Mouse (Mus musculus): ENCODE measurements around the gene E2f4. TPM values are rescaled to one million over a fixed set of nuclear protein-coding genes. Genes with fewer than 3 reads are reported as not detected.
"Not testable (repeated sequence)": the region's sequence is repeated elsewhere in the genome, so short reads cannot be mapped to it uniquely, and the experiment has no call there.

The E2f4 gene
- polyA plus RNA-seq, 1 experiment from 2014 or later = 34.1 TPM

GRCm38 (mm10) chr8:105278911-105279334 is 18.5 kb upstream of the E2f4 start:
- no peaks in the 10 kb centered on the region for H3K79me2 ChIP-seq (ENCODE audit: inconsistent target)
- H3K36me3 ChIP-seq (ENCODE audit: inconsistent target) = no peaks in the 10 kb centered on the region
- no peak overlapping the region for H3K27ac ChIP-seq
- no peak overlapping the region for H3K4me3 ChIP-seq (ENCODE audit: inconsistent target)
- 4% methylated on average over 26 of the region's 28 CpGs for whole genome bisulfite sequencing (ENCODE audit: missing documents)

DNA sequence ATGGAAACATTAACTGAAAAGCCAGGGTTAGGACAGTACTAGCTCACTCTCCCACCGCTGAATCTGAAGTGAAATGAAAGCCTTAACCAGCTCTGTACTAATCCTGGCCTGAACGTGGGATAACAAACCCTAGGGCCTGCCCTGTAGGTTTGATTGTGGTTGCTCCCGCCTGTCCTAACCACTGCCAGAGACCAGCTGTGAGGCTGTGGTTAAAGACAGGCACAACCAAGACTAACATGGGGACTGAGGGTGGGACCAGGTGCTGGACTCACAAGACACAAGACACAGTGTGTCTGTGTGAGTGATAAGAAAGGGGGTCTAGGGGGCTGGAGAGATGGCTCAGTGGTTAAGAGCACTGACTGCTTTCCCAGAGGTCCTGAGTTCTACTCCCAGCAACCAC is 16.9 kb upstream of the E2f4 start:
- H3K4me3 ChIP-seq (ENCODE audit: inconsistent target) = no peak overlapping the region
- 71% methylated on average over 3 of the region's 3 CpGs for WGBS (ENCODE audit: missing documents)
- no peaks in the 10 kb centered on the region for H3K79me2 ChIP-seq (ENCODE audit: inconsistent target)
- H3K27ac ChIP-seq = no peak overlapping the region
- no peaks in the 10 kb centered on the region for H3K36me3 ChIP-seq (ENCODE audit: inconsistent target)

DNA sequence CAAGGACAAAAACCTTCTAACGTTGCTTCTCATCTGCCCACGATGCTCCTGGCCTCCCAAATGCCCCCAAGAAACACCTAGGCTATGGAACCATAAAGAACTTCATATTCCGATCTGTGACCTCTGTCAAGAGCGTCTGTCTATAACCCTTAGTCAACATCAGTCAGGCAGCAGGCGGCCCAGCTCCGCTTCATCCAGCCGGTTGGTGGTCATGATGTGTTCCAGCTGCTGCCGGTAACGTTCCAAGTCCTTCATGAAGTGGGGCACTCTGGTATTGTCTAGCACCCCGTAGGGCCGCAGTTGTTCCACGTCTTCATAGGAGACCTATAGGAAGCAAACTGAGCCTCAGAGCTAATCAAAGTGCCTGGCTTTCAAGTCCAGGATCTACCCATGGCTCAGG is 15.6 kb upstream of the E2f4 start:
- H3K4me3 ChIP-seq (ENCODE audit: inconsistent target) = no peak overlapping the region
- H3K36me3 ChIP-seq (ENCODE audit: inconsistent target) = no peaks in the 10 kb centered on the region
- H3K27ac ChIP-seq = no peak overlapping the region
- H3K79me2 ChIP-seq (ENCODE audit: inconsistent target) = no peaks in the 10 kb centered on the region
- 96% methylated on average over 12 of the region's 12 CpGs for WGBS (ENCODE audit: missing documents)

- H3K79me2 ChIP-seq (ENCODE audit: inconsistent target) = no peaks in the 10 kb centered on the region
- H3K4me3 ChIP-seq (ENCODE audit: inconsistent target) = no peak overlapping the region
- WGBS (ENCODE audit: missing documents) = 89% methylated on average over 4 of the region's 4 CpGs
- H3K27ac ChIP-seq = no peak overlapping the region
- no peaks in the 10 kb centered on the region for H3K36me3 ChIP-seq (ENCODE audit: inconsistent target)
Observed at GRCm38 (mm10) chr8:105282239-105282638, 15.2 kb upstream of the E2f4 start.

- no peak overlapping the region for H3K27ac ChIP-seq
- no peaks in the 10 kb centered on the region for H3K36me3 ChIP-seq (ENCODE audit: inconsistent target)
- H3K79me2 ChIP-seq (ENCODE audit: inconsistent target) = no peaks in the 10 kb centered on the region
- WGBS (ENCODE audit: missing documents) = 64% methylated on average over 23 of the region's 23 CpGs
- H3K4me3 ChIP-seq (ENCODE audit: inconsistent target) = no peak overlapping the region
Observed at GRCm38 (mm10) chr8:105283074-105283473, 14.4 kb upstream of the E2f4 start.

GRCm38 (mm10) chr8:105285514-105285913 is 11.9 kb upstream of the E2f4 start:
- 91% methylated on average over 12 of the region's 12 CpGs for WGBS (ENCODE audit: missing documents)
- Histone ChIP-seq H3K36me3 (ENCODE audit: inconsistent target) (no peaks in the 10 kb centered on the region), H3K27ac (no peak overlapping the region)

DNA sequence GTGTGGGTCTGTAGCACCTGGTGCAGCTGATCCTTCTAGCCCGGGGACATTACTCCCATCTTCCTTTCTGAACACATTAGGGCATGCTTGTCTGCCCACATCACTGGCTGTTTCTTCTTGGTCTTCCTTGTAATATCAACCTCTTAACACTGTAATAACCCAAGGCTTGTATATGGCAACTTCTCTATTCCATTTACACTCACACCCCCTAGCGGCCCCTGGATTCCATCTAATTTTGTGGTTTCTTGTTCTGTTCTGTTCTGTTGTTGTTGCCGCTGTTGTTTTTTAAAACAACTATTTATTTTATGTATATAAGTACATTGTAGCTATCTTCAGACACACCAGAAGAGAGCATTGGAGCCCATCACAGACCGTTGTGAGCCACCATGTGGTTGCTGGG is 10.6 kb upstream of the E2f4 start:
- Histone ChIP-seq H3K4me3 (ENCODE audit: inconsistent target) (no peak overlapping the region), H3K36me3 (ENCODE audit: inconsistent target) (no peaks in the 10 kb centered on the region), H3K27ac (no peak overlapping the region), H3K79me2 (ENCODE audit: inconsistent target) (no peaks in the 10 kb centered on the region)
- 86% methylated on average over 4 of the region's 4 CpGs for WGBS (ENCODE audit: missing documents)

More at GRCm38 (mm10) chr8:105285514-105285913, 11.9 kb upstream of the E2f4 start:
- Histone ChIP-seq H3K4me3 (ENCODE audit: inconsistent target) (no peak overlapping the region), H3K79me2 (ENCODE audit: inconsistent target) (no peaks in the 10 kb centered on the region)

GRCm38 (mm10) chr8:105288231-105288630 is 9.2 kb upstream of the E2f4 start:
- 88% methylated on average over 5 of the region's 5 CpGs for WGBS (ENCODE audit: missing documents)
- no peak overlapping the region for H3K4me3 ChIP-seq (ENCODE audit: inconsistent target)
- no peak overlapping the region for H3K27ac ChIP-seq
- H3K79me2 ChIP-seq (ENCODE audit: inconsistent target) = no peaks in the 10 kb centered on the region
- H3K36me3 ChIP-seq (ENCODE audit: inconsistent target) = no peaks in the 10 kb centered on the region

DNA sequence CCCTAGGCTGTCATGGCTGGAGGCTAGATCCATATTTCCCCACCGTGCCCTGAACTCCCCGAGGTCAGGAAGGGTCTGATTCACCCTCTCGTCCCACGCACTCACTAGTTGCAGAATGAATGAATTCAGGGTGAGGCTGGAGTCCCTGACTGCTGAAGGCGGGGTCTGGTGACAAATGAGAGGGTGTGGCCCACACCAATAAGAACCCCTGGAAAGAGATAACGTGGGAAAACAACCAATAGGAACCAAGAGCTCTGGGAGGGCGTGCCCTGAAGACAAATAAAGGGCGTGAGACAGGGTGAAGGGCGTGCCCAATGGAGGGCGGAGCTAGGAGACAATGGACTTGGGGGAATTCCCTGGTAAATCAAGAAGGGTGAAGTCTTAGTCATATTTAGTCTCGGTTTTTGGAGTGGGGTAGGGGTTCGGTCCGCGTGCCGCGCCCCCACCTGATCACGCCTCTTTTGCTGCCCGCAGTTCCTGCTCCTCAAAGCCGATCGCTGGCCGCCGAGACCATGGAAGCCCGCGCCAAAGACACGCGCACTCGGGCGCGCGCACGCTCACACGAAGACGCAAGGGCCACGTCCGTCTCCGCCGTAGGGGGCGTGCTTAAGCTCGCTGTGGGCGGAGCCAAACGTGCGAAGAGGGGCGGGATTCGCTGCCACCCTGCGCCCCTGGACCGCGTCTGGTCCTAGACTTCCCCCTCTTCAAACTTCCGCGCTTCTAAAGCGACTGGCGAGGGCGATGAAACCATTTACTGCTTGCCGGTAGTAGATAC is 8.3 kb upstream of the E2f4 start:
- no peaks in the 10 kb centered on the region for H3K79me2 ChIP-seq (ENCODE audit: inconsistent target)
- peak overlapping the region; percentile 32; the same call in 1 of the 2 replicates for H3K27ac ChIP-seq
- H3K36me3 ChIP-seq (ENCODE audit: inconsistent target) = no peaks in the 10 kb centered on the region
- H3K4me3 ChIP-seq (ENCODE audit: inconsistent target) = peak overlapping the region; percentile 43
- WGBS (ENCODE audit: missing documents) = under 1% methylated on average over 53 of the region's 53 CpGs

- Histone ChIP-seq H3K36me3 (ENCODE audit: inconsistent target) (no peaks in the 10 kb centered on the region), H3K27ac (peak within 1 kb of the TSS; percentile 32; the same call in 1 of the 2 replicates), H3K4me3 (ENCODE audit: inconsistent target) (peak within 1 kb of the TSS; percentile 43), H3K79me2 (ENCODE audit: inconsistent target) (no peaks in the 10 kb centered on the region)
- WGBS (ENCODE audit: missing documents) = 16% methylated on average over 30 of the region's 43 CpGs
Observed at GRCm38 (mm10) chr8:105289805-105290460, 7.5 kb upstream of the E2f4 start, which contains the start of gene 4931428F04Rik. 4931428F04Rik (minus strand) TSS chr8:105289864.

DNA sequence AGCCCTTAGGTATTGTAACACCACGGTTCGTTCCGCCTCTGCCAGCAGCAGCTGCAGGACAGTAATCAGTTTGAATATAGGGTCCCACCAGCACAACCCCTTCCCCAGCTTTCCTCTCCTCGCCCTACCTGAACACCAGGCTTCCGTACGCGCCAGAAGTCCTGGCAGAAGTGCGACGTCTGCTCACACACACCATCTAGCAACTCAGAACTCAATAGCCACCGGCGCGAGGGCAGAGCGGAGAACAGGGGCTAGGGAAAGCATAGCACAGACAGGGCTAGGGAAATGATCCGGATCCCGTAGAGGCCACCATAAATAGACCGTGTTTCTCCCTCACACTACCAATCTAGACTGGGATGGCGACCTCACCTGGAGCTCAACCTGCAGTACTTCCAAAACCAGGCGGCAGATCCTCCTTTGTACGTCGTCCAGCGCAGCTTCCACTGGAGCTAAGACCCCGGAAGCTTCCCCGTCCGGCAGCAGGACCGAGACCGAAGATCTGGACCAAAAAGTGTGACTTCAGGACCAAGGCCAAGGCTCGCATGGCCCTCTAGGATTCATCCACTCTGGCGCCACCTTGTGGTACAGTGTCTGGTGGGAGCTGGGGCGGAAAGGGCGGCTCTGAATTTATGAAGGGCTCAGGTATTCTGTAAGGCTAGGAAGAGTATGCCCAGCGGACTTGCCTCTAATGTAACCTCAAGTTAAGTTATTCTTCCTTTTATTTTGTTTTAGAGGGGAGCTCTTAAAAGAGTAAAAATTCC is 6.7 kb upstream of the E2f4 start:
- Histone ChIP-seq H3K36me3 (ENCODE audit: inconsistent target) (no peaks in the 10 kb centered on the region), H3K4me3 (ENCODE audit: inconsistent target) (no peak overlapping the region), H3K79me2 (ENCODE audit: inconsistent target) (no peaks in the 10 kb centered on the region), H3K27ac (no peak overlapping the region)
- WGBS (ENCODE audit: missing documents) = 33% methylated on average over 31 of the region's 31 CpGs

DNA sequence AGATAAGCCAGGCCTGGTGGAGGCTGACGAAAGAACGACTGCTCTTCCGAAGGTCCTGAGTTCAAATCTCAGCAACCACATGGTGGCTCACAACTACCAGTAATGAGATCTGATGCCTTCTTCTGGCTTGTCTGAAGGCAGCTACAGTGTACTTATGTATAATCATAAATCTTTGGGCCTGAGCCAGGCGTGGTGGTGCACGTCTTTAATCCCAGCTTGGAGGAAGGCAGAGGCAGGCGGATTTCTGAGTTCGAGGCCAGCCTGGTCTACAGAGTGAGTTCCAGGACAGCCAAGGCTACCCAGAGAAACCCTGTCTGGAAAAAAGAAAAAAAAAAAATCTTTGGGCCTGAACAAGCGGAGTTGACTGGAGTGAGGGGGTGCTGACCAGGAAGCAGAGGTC is 6.1 kb upstream of the E2f4 start:
- not testable (repeated sequence) for H3K79me2 ChIP-seq (ENCODE audit: inconsistent target); H3K4me3 ChIP-seq (ENCODE audit: inconsistent target); H3K27ac ChIP-seq; H3K36me3 ChIP-seq (ENCODE audit: inconsistent target)
- 84% methylated on average over 8 of the region's 8 CpGs for WGBS (ENCODE audit: missing documents)

DNA sequence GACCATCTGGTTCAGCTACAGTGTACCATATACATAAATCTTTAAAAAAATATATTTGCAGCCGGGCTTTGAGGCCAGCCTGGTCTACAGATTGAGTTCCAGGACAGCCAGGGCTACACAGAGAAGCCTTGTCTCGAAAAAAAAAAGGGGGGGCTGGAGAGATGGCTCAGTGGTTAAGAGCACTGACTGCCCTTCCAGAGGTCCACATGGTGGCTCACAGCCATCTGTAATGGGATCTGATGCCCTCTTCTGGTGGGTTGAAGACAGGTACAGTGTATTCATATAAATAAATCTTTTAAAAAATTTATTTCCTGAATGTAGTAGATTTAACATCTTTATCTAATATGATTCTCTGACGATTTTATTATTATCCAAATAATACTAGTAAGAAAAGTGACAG is 5.7 kb upstream of the E2f4 start:
- not testable (repeated sequence) for H3K36me3 ChIP-seq (ENCODE audit: inconsistent target); H3K27ac ChIP-seq; H3K79me2 ChIP-seq (ENCODE audit: inconsistent target); H3K4me3 ChIP-seq (ENCODE audit: inconsistent target)
- 83% methylated on average over 3 of the region's 3 CpGs for WGBS (ENCODE audit: missing documents)

- Histone ChIP-seq H3K36me3 (ENCODE audit: inconsistent target) (no peaks in the 10 kb centered on the region), H3K27ac (no peak overlapping the region), H3K79me2 (ENCODE audit: inconsistent target) (no peaks in the 10 kb centered on the region), H3K4me3 (ENCODE audit: inconsistent target) (no peak overlapping the region)
- 92% methylated on average over 6 of the region's 7 CpGs for WGBS (ENCODE audit: missing documents)
Observed at GRCm38 (mm10) chr8:105292471-105292870, 5.0 kb upstream of the E2f4 start.

DNA sequence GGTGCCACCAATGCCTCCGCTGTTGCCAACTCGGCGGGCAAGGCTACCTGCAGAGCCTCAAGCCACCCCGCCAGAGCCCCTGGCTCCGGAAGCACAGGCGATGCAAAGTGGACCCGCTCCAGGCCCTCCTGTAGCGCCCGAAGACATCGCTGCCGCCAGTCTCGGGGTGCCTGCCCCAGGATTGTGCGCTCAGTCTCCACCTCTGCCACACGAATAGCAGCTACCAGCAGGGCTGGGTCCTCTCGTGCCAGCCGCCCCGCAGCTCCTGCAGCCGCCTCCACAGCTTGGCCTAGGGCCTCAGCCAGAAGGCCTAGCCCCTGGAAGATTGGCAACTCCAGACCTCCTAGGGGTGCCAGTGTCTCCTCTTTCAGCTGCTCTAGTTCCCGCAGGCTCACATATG is 4.1 kb upstream of the E2f4 start:
- no peaks in the 10 kb centered on the region for H3K36me3 ChIP-seq (ENCODE audit: inconsistent target)
- no peak overlapping the region for H3K27ac ChIP-seq
- peaks cover 8% of the 10 kb centered on the region for H3K79me2 ChIP-seq (ENCODE audit: inconsistent target)
- no peak overlapping the region for H3K4me3 ChIP-seq (ENCODE audit: inconsistent target)
- WGBS (ENCODE audit: missing documents) = 96% methylated on average over 15 of the region's 19 CpGs

All from macrophage (primary cell).